Mouse (Mus musculus) heart, postnatal 0 days (tissue): ENCODE data around the gene Meis1.

Experiments
- CTCF ChIP-seq: IDR thresholded peaks from 2 replicates; pipeline ENCODE4 v1.5.1; 2016; ENCODE audit warnings: antibody characterized with exemption, control low read depth, low read depth
- EP300 ChIP-seq: IDR thresholded peaks from 2 replicates; pipeline ENCODE4 v1.6.1; 2016; ENCODE audit warnings: antibody characterized with exemption, low read depth

DNA sequence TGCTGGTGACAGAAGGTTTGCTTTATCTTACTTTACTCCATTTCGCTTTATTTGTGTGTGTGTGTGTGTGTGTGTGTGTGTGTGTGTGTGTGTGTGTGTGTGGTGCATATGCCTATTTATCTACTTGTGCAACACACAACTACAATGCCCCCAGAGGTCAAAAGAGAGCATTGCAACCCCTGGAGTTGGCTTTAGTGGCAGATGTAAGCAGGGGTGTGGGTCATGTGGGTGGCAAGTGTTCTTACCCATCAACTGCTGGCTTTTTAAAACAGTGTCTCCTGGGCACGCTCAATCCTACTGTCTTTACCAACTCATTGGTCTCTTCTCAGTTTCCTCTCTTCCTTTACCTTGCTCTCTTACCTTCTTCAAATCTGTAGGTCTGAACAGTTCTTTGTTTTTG, 22.5 kb downstream of the Meis1 start:
- TF ChIP-seq CTCF (no peak), EP300 (no peak)
